Mouse (Mus musculus): Measurements from ENCODE around the gene D630045J12Rik. TPM values are rescaled to one million over a fixed set of nuclear protein-coding genes. Genes with fewer than 3 reads are reported as not detected.

Gene D630045J12Rik
- total RNA-seq, 2 experiments from 2014 or later = not detected

DNA sequence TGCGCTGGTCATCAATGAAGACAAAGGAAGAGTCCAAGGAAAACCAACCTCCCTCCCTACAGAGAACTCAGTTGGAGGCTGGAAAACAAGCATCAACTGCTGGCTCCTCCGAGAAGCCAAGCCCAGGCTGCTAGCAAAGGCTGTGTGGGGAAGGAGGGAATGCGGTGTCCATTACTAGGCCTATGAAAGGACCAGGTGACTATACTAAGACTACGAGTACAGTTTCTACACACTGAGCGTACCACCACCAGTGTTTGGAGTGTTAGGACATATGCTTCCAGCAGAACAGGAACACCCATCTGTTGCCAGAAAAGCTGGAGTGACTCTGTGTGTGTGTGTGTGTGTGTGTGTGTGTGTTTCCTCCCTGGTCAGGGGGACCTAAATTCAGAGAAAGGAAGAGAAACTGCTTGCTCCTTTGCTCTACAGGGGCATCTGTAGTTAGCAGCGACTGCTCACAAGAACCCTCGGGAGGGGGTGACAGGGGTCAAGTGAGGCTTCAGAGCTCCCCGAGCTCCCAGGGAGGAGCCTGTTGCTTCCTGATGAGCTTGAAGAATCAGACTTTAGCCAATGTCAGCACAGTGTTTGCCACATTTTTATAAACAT, 108.2 kb downstream of the D630045J12Rik start:
- no peak for ATAC-seq (replicated peaks; ENCODE audit: low FRiP score, poor library complexity, severe bottlenecking)

- ATAC-seq (replicated peaks; ENCODE audit: low FRiP score, poor library complexity, severe bottlenecking) = no peak
Observed at GRCm38 (mm10) chr6:38144161-38144998, 109.4 kb downstream of the D630045J12Rik start.

GRCm38 (mm10) chr6:38140402-38140801, 113.4 kb downstream of the D630045J12Rik start:
- no peak for ATAC-seq (replicated peaks; ENCODE audit: low FRiP score, poor library complexity, severe bottlenecking)

- ATAC-seq (replicated peaks; ENCODE audit: low FRiP score, poor library complexity, severe bottlenecking) = no peak
Observed at GRCm38 (mm10) chr6:38139086-38139485, 114.7 kb downstream of the D630045J12Rik start.

- ATAC-seq (replicated peaks; ENCODE audit: low FRiP score, poor library complexity, severe bottlenecking) = no peak
Observed at GRCm38 (mm10) chr6:38134806-38135559, 118.8 kb downstream of the D630045J12Rik start.

DNA sequence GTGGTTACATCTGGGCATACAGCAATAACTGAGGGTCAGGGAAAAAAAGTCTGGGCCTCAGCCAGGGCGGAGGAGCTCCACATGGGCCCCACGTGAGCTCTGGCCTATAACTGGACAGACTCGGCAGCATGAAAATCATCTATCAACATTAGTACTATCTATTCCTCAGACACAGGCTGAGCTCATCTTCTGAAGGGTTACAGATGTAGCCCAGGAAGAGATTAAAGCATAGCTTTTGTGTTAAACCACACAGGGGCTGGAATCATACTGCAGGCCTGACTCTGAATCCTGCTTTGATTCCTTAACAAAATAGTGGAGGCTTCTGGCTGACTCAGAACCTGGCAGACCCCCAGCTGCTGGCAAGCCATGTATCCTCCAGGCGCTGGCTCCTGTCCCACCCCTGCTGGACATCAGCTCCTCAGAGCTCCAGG, 122.0 kb downstream of the D630045J12Rik start:
- ATAC-seq (replicated peaks; ENCODE audit: low FRiP score, poor library complexity, severe bottlenecking) = no peak

DNA sequence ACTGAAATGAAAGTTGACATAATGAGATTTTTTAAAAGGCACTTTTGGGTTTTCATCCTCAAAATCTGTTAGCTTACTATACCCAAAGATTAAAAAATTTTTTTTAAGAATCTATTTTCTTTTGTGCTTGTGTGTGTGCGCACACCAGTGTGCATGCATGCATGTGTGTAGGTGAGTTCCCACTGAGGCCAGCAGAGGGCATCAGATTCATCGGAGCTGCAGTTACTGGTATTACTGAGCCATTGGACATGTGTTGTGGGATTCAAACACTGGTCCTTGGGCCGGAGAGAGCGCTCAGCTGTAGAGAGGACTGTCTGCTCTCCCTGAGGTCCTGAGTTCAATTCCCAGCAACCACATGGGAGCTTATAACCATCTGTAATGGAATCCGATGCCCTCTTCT, 123.9 kb downstream of the D630045J12Rik start:
- ATAC-seq (replicated peaks; ENCODE audit: low FRiP score, poor library complexity, severe bottlenecking) = no peak

DNA sequence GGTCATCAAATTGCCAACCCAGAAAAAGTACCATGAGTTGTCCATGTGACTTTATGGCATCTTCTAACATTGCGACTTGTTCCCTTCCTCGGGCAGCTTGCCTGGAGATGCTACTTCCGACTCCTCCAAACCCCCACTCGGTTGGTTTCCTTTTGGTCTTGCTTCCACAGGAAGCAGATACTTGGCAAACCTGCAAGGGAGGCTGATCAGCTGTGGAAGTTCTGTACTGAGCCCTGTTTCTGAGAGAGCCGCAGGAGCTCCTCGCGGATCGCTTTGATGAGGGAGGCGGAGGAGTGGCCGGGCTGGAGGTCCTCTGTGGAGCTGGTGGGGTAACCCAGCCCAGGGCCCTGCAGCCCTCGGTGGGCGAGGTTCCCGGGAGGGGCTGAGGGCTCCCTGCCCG, 125.7 kb downstream of the D630045J12Rik start:
- ATAC-seq (replicated peaks; ENCODE audit: low FRiP score, poor library complexity, severe bottlenecking) = no peak

- ATAC-seq (replicated peaks; ENCODE audit: low FRiP score, poor library complexity, severe bottlenecking) = no peak
Observed at GRCm38 (mm10) chr6:38125462-38125861, 128.3 kb downstream of the D630045J12Rik start.

DNA sequence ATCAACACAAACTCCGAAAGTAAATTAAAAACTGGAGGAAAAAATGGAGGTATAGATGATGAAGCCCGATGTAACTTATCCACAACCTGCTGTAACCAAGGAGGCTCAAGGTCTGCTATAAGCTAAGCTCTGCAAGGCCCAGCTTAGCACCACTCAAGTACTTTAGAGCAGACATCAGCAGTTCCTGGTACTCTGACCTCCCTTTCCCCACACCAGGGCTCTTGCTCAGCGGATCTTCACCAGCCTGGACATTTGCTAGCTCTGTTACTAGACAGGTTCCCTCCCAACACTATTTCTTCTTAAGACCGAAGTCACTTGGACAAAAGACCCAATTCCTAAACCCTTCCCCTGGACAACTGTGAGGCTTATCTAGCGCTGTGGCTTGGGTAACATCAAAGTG, 128.9 kb downstream of the D630045J12Rik start:
- no peak for ATAC-seq (replicated peaks; ENCODE audit: low FRiP score, poor library complexity, severe bottlenecking)

- ATAC-seq (replicated peaks; ENCODE audit: low FRiP score, poor library complexity, severe bottlenecking) = no peak
Observed at GRCm38 (mm10) chr6:38124207-38124835, 129.5 kb downstream of the D630045J12Rik start, which contains the start of gene Atp6v0a4. Gene Atp6v0a4 (minus strand): TSS chr6:38124586.

DNA sequence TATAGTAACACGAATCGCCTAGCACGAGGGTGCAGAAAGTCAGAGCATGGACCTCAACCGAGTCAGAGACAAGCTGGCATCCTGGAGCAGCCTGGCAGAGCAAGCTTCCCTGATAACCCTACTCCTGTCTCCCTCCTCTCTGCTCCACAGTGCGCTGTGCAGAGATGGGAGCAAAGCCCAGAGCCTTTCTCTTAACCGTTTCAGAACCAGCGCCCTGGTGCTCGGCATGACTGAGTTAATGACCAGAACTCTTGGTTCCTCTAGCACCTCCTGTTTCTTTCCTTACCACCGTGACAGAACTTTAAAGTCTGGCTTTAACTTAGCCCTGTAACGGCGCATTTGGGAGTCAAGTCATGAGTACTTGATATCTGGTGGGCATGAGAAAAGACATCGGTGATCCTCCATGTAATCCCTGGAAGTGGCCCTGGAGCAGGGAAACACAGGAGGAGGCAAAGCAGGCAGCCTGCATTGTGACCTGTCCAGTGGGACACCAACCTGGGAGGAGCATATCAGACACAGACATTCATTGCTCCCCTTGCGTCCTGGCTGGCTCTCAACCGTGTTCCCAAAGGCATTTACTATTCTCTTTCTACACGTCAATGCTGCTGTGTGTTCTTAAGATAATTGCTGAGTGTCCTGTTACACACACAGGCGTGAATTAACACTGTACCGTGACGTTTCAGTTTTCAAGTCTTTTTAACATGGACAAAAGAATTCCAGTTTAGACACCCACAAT, 130.2 kb downstream of the D630045J12Rik start:
- ATAC-seq (replicated peaks; ENCODE audit: low FRiP score, poor library complexity, severe bottlenecking) = no peak

GRCm38 (mm10) chr6:38122791-38123190, 131.0 kb downstream of the D630045J12Rik start:
- no peak for ATAC-seq (replicated peaks; ENCODE audit: low FRiP score, poor library complexity, severe bottlenecking)

- ATAC-seq (replicated peaks; ENCODE audit: low FRiP score, poor library complexity, severe bottlenecking) = no peak
Observed at GRCm38 (mm10) chr6:38121843-38122242, 132.0 kb downstream of the D630045J12Rik start.

DNA sequence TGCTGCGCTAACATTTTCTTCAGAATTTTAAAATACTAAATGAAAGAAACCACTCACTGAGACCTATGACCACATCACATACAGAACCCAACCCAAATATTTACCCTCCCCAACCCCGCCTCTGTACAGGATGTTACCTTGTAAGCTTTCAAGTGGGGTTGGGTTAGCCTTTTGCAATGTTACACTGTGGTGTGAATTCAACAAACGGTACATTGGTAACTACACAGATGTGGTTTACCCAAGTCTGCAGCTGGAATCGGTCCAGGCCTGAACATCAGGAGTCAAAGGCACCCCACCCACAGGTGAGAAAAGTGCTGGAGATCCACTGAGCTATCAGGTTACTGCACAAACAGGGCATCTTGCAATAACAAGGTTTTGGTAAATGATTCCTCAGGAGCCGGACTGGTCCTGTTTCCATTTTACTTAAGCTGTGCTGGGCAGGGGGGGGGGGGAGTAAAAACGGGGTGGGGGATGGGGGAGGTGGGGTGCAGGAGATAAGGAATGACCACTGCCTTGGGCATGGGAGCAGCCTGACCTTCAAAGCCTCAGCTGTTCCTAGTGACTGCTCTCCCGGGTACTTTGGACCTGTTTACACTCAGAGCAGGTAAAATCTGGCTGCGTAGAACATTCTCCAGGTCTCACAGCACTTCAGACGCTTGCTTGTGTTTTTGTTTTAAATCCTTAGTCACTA, 133.0 kb downstream of the D630045J12Rik start:
- no peak for ATAC-seq (replicated peaks; ENCODE audit: low FRiP score, poor library complexity, severe bottlenecking)

DNA sequence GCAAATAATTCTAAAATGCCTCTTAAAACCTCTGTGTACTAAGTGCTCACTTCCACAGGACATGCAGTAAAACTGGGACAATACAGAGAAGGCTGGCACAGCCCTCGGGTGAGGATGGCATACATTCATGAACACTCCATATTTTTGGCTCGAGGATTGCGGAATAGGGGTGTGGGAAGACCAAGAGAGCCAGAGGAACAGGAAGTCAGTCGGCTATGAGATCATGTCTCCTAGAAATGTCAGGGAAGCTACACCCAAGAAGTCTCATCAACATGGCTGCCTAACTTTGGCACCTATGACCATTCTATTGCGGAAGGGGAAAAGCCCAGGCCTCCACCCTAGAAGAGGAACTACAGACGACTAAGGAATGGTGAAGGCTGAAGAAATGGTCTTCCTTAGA, 135.5 kb downstream of the D630045J12Rik start:
- no peak for ATAC-seq (replicated peaks; ENCODE audit: low FRiP score, poor library complexity, severe bottlenecking)

DNA sequence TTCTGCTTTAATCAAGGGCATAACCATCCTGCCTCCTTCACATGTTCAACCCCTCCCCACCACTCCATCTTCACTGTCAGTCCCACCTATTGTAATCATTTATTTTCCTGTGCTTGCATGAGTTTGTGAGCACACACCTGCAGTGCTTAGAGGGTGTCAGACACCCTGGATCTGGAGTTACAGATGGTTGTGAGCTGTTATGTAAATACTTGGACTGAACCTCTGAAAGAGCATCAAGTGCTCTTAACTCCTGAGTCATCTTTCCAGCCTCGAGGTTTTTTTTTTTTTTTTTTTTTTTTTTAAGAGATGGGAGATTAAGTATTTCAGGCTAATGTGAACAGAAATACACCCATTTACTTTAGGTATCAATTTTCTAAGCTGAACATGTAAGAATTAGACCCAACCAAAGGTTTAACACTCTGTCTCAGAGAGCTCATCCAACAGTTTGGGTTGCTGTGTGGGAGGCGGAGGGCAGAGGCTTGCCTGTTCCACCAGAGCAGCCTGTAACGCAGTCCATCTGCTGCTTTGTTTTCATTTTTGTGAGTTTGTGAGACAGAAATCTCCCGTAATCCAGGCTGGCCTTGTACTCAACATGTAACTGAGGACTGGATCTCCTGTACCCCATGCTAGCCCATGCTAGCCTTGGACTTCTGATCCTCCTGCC, 137.6 kb downstream of the D630045J12Rik start:
- no peak for ATAC-seq (replicated peaks; ENCODE audit: low FRiP score, poor library complexity, severe bottlenecking)

DNA sequence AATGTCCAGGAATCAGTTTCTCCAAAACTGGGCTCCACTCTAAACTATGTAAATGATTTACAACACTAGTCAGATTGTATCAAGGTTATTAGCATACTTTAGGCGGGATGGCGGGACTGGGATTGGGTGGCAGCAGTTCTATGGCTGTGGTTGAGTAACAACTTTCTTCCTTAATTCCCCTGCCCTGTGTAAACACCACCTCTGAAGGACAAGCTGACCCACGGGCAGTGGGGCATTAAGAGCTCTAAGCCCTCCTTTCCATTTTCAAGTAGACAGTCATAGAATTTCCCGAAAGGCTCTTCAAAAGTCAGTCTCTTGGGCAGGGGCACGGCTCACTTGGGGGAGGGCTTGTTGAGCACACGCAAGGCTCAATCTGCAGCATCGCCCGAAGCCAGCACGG, 142.9 kb downstream of the D630045J12Rik start:
- no peak for ATAC-seq (replicated peaks; ENCODE audit: low FRiP score, poor library complexity, severe bottlenecking)
